Mouse (Mus musculus) hindbrain, postnatal 0 days (tissue): ENCODE measurements at regions not wholly inside any gene's neighbourhood (a gene's known extent, or its start where the extent isn't known, plus 50 kb on each side); places are given as distances from the start of the nearest gene placed in this dataset.
"Not testable (repeated sequence)": the region's sequence is repeated elsewhere in the genome, so short reads cannot be mapped to it uniquely, and the experiment has no call there.

ENCODE experiments used
- ATAC-seq: fragments of 200-750 bp; cut with Nextera tagmentation; 2 replicates; pipeline ENCODE4 v1.8.0; 2017; ENCODE audit warnings: mild to moderate bottlenecking, moderate TSS enrichment, moderate library complexity
- DNase-seq: peaks from one replicate; pipeline ENCODE4 v3.0.0-alpha.2; 2015; ENCODE audit warnings: low spot score
- H3K27ac ChIP-seq: fragments of 300-500 bp; sonication (generic); 2 replicates; pipeline ENCODE4 v1.5.1; 2014; ENCODE audit warnings: mild to moderate bottlenecking
- H3K27me3 ChIP-seq: fragments of 300-500 bp; sonication (generic); 2 replicates; pipeline ENCODE4 v1.6.1; 2014; ENCODE audit warnings: low read length, mixed read lengths; ENCODE audit not compliant: insufficient read depth
- H3K36me3 ChIP-seq: fragments of 300-500 bp; sonication (generic); 2 replicates; pipeline ENCODE4 v1.6.1; 2014; ENCODE audit warnings: low read length, mixed read lengths; ENCODE audit not compliant: insufficient read depth
- H3K4me1 ChIP-seq: fragments of 300-500 bp; sonication (generic); 2 replicates; pipeline ENCODE4 v1.6.1; 2014; ENCODE audit warnings: antibody characterized with exemption, low read length, mixed read lengths; ENCODE audit not compliant: insufficient read depth
- H3K4me2 ChIP-seq: fragments of 300-500 bp; sonication (generic); 2 replicates; pipeline ENCODE4 v1.6.1; 2014; ENCODE audit warnings: low read depth, mild to moderate bottlenecking, low read length, moderate library complexity, mixed read lengths
- H3K4me3 ChIP-seq: fragments of 300-500 bp; sonication (generic); 2 replicates; pipeline ENCODE4 v1.5.1; 2014; ENCODE audit warnings: low read length
- H3K9ac ChIP-seq: fragments of 300-500 bp; sonication (generic); replicated peaks from 2 replicates; pipeline ENCODE4 v1.6.1; 2014; ENCODE audit warnings: mild to moderate bottlenecking, low read length, moderate library complexity, mixed read lengths
- H3K9me3 ChIP-seq: fragments of 300-500 bp; sonication (generic); 2 replicates; pipeline ENCODE4 v1.6.1; 2016; ENCODE audit warnings: low read length, mixed read lengths
- CTCF ChIP-seq: IDR thresholded peaks from 2 replicates; pipeline ENCODE4 v1.5.1; 2016; ENCODE audit warnings: antibody characterized with exemption, control low read depth, low read depth
- WGBS: fragments of 180-500 bp; shearing (Covaris S2); extraction: QIAGEN DNeasy Blood & Tissue Kit; methylation state at CpG from one replicate; pipeline ENCODE4 v1.1.7; 2014; 5-methylcytosine and 5-hydroxymethylcytosine counted together

- Histone ChIP-seq H3K36me3 (no peaks in the 10 kb centered on the region), H3K4me3 (no peak overlapping the region), H3K9ac (no peak overlapping the region), H3K9me3 (no peaks in the 10 kb centered on the region), H3K27me3 (no peaks in the 10 kb centered on the region), H3K27ac (no peak overlapping the region), H3K4me2 (no peak overlapping the region), H3K4me1 (no peaks in the 10 kb centered on the region)
- TF ChIP-seq CTCF, result no peak
- no peak for DNase-seq
- no peak for ATAC-seq
- WGBS, result 89% methylated on average over 7 of the region's 7 CpGs
Observed at GRCm38 (mm10) chr10:117453406-117454170, 73.8 kb upstream of the Cpsf6 start.

GRCm38 (mm10) chr10:117452190-117452950 is 72.6 kb upstream of the Cpsf6 start:
- no peak for TF ChIP-seq CTCF
- H3K4me2 ChIP-seq, result no peak overlapping the region
- WGBS, result 35% methylated on average over 7 of the region's 7 CpGs
- H3K9me3 ChIP-seq, result no peaks in the 10 kb centered on the region
- no peak for ATAC-seq
- DNase-seq, result no peak
- H3K4me3 ChIP-seq, result no peak overlapping the region
- H3K27ac ChIP-seq, result no peak overlapping the region
- H3K27me3 ChIP-seq, result no peaks in the 10 kb centered on the region
- no peaks in the 10 kb centered on the region for H3K36me3 ChIP-seq
- H3K9ac ChIP-seq, result no peak overlapping the region
- H3K4me1 ChIP-seq, result no peaks in the 10 kb centered on the region

GRCm38 (mm10) chr10:117451396-117452185 is 71.8 kb upstream of the Cpsf6 start:
- no peak overlapping the region for H3K4me2 ChIP-seq
- no peak for TF ChIP-seq CTCF
- no peak for ATAC-seq
- H3K4me1 ChIP-seq, result no peaks in the 10 kb centered on the region
- H3K9me3 ChIP-seq, result no peaks in the 10 kb centered on the region
- H3K27me3 ChIP-seq, result no peaks in the 10 kb centered on the region
- DNase-seq, result no peak
- WGBS, result 90% methylated on average over 9 of the region's 9 CpGs
- H3K9ac ChIP-seq, result no peak overlapping the region
- H3K36me3 ChIP-seq, result no peaks in the 10 kb centered on the region
- no peak overlapping the region for H3K4me3 ChIP-seq
- H3K27ac ChIP-seq, result no peak overlapping the region

GRCm38 (mm10) chr10:117450631-117451030 is 70.8 kb upstream of the Cpsf6 start:
- Histone ChIP-seq H3K27me3 (no peaks in the 10 kb centered on the region), H3K36me3 (no peaks in the 10 kb centered on the region), H3K9ac (no peak overlapping the region), H3K4me2 (no peak overlapping the region), H3K27ac (no peak overlapping the region), H3K4me3 (no peak overlapping the region), H3K9me3 (no peaks in the 10 kb centered on the region), H3K4me1 (no peaks in the 10 kb centered on the region)
- DNase-seq (no peak), ATAC-seq (no peak)
- TF ChIP-seq CTCF, result no peak
- WGBS, result 95% methylated on average over 4 of the region's 4 CpGs

- ATAC-seq, result no peak
- Histone ChIP-seq H3K27me3 (no peaks in the 10 kb centered on the region), H3K9me3 (no peaks in the 10 kb centered on the region)
Observed at GRCm38 (mm10) chr10:117450240-117450569, 70.4 kb upstream of the Cpsf6 start.

GRCm38 (mm10) chr10:117449416-117450239 is 69.8 kb upstream of the Cpsf6 start:
- Histone ChIP-seq H3K4me3 (no peak overlapping the region), H3K36me3 (no peaks in the 10 kb centered on the region), H3K9me3 (no peaks in the 10 kb centered on the region), H3K27me3 (no peaks in the 10 kb centered on the region), H3K4me2 (no peak overlapping the region), H3K9ac (no peak overlapping the region), H3K4me1 (no peaks in the 10 kb centered on the region), H3K27ac (no peak overlapping the region)
- DNase-seq (no peak), ATAC-seq (no peak)
- WGBS, result 84% methylated on average over 3 of the region's 3 CpGs
- no peak for TF ChIP-seq CTCF

More at GRCm38 (mm10) chr10:117450240-117450569, 70.4 kb upstream of the Cpsf6 start:
- Histone ChIP-seq H3K27ac (no peak overlapping the region), H3K4me3 (no peak overlapping the region), H3K9ac (no peak overlapping the region), H3K36me3 (no peaks in the 10 kb centered on the region), H3K4me2 (no peak overlapping the region), H3K4me1 (no peaks in the 10 kb centered on the region)
- WGBS, result 74% methylated on average over 1 of the region's 1 CpGs
- TF ChIP-seq CTCF, result no peak
- DNase-seq, result no peak

- 85% methylated on average over 3 of the region's 3 CpGs for WGBS
- H3K4me3 ChIP-seq, H3K36me3 ChIP-seq, H3K4me2 ChIP-seq, H3K9me3 ChIP-seq, ATAC-seq, DNase-seq, H3K9ac ChIP-seq, H3K27ac ChIP-seq, H3K4me1 ChIP-seq, H3K27me3 ChIP-seq: not testable (repeated sequence)
Observed at GRCm38 (mm10) chr10:117448783-117449182, 69.0 kb upstream of the Cpsf6 start.
